Mouse (Mus musculus): Measurements from ENCODE around the gene Dock7. TPM values are rescaled to one million over a fixed set of nuclear protein-coding genes. Genes with fewer than 3 reads are reported as not detected.

Gene Dock7
- total and polyA plus RNA-seq, 2 experiments from 2014 or later: 36.8 to 82.3 TPM

- Histone ChIP-seq H3K4me2 (ENCODE audit: low read depth, low read length, poor library complexity, severe bottlenecking) (no peak overlapping the region), H3K9ac (replicated peaks; ENCODE audit: low read length, poor library complexity, severe bottlenecking) (no peak overlapping the region), H3K27me3 (ENCODE audit: insufficient read depth, low read length) (no peaks in the 10 kb centered on the region), H3K4me3 (ENCODE audit: low read depth, low read length) (no peak overlapping the region), H3K4me1 (ENCODE audit: insufficient read depth, low read length) (no peaks in the 10 kb centered on the region), H3K36me3 (ENCODE audit: insufficient read depth, low read length) (no peaks in the 10 kb centered on the region), H3K9me3 (ENCODE audit: low read length) (no peaks in the 10 kb centered on the region), H3K27ac (ENCODE audit: low read depth, low read length) (no peak overlapping the region)
- TF ChIP-seq CTCF (IDR thresholded peaks at IDR 0.05): no peak
- ATAC-seq (ENCODE audit: low FRiP score) (no peak), DNase-seq (ENCODE audit: low spot score) (no peak)
- 3% methylated on average over 3 of the region's 3 CpGs for WGBS
Measured at GRCm38 (mm10) chr4:99160414-99160813, 39.7 kb upstream of the Dock7 start.

- no peaks in the 10 kb centered on the region for H3K4me1 ChIP-seq (ENCODE audit: insufficient read depth, low read length)
- H3K27me3 ChIP-seq (ENCODE audit: insufficient read depth, low read length): no peaks in the 10 kb centered on the region
- no peak overlapping the region for H3K9ac ChIP-seq (replicated peaks; ENCODE audit: low read length, poor library complexity, severe bottlenecking)
- H3K36me3 ChIP-seq (ENCODE audit: insufficient read depth, low read length): no peaks in the 10 kb centered on the region
- no peak overlapping the region for H3K27ac ChIP-seq (ENCODE audit: low read depth, low read length)
- no peak for TF ChIP-seq CTCF (IDR thresholded peaks at IDR 0.05)
- no peak overlapping the region for H3K4me3 ChIP-seq (ENCODE audit: low read depth, low read length)
- no peaks in the 10 kb centered on the region for H3K9me3 ChIP-seq (ENCODE audit: low read length)
- 92% methylated on average over 5 of the region's 5 CpGs for WGBS
- no peak overlapping the region for H3K4me2 ChIP-seq (ENCODE audit: low read depth, low read length, poor library complexity, severe bottlenecking)
- DNase-seq (ENCODE audit: low spot score) (no peak), ATAC-seq (ENCODE audit: low FRiP score) (no peak)
Measured at GRCm38 (mm10) chr4:99158495-99158894, 37.8 kb upstream of the Dock7 start.

GRCm38 (mm10) chr4:99156641-99157307, 36.1 kb upstream of the Dock7 start:
- H3K4me1 ChIP-seq (ENCODE audit: insufficient read depth, low read length): no peaks in the 10 kb centered on the region
- no peaks in the 10 kb centered on the region for H3K9me3 ChIP-seq (ENCODE audit: low read length)
- ATAC-seq (ENCODE audit: low FRiP score): no peak
- H3K27ac ChIP-seq (ENCODE audit: low read depth, low read length): no peak overlapping the region
- TF ChIP-seq CTCF (IDR thresholded peaks at IDR 0.05): no peak
- H3K27me3 ChIP-seq (ENCODE audit: insufficient read depth, low read length): no peaks in the 10 kb centered on the region
- DNase-seq (ENCODE audit: low spot score): no peak
- no peak overlapping the region for H3K4me3 ChIP-seq (ENCODE audit: low read depth, low read length)
- H3K4me2 ChIP-seq (ENCODE audit: low read depth, low read length, poor library complexity, severe bottlenecking): no peak overlapping the region
- H3K36me3 ChIP-seq (ENCODE audit: insufficient read depth, low read length): no peaks in the 10 kb centered on the region
- 65% methylated on average over 11 of the region's 11 CpGs for WGBS
- H3K9ac ChIP-seq (replicated peaks; ENCODE audit: low read length, poor library complexity, severe bottlenecking): no peak overlapping the region

- H3K4me2 ChIP-seq (ENCODE audit: low read depth, low read length, poor library complexity, severe bottlenecking): no peak overlapping the region
- DNase-seq (ENCODE audit: low spot score): no peak
- H3K4me3 ChIP-seq (ENCODE audit: low read depth, low read length): no peak overlapping the region
- no peak for TF ChIP-seq CTCF (IDR thresholded peaks at IDR 0.05)
- no peaks in the 10 kb centered on the region for H3K4me1 ChIP-seq (ENCODE audit: insufficient read depth, low read length)
- H3K9me3 ChIP-seq (ENCODE audit: low read length): no peaks in the 10 kb centered on the region
- H3K9ac ChIP-seq (replicated peaks; ENCODE audit: low read length, poor library complexity, severe bottlenecking): no peak overlapping the region
- 60% methylated on average over 4 of the region's 4 CpGs for WGBS
- H3K27me3 ChIP-seq (ENCODE audit: insufficient read depth, low read length): no peaks in the 10 kb centered on the region
- H3K27ac ChIP-seq (ENCODE audit: low read depth, low read length): no peak overlapping the region
- H3K36me3 ChIP-seq (ENCODE audit: insufficient read depth, low read length): no peaks in the 10 kb centered on the region
- ATAC-seq (ENCODE audit: low FRiP score): no peak
Measured at GRCm38 (mm10) chr4:99151885-99152558, 31.3 kb upstream of the Dock7 start.

- no peaks in the 10 kb centered on the region for H3K9me3 ChIP-seq (ENCODE audit: low read length)
- H3K4me1 ChIP-seq (ENCODE audit: insufficient read depth, low read length): no peaks in the 10 kb centered on the region
- DNase-seq (ENCODE audit: low spot score) (no peak), ATAC-seq (ENCODE audit: low FRiP score) (no peak)
- H3K9ac ChIP-seq (replicated peaks; ENCODE audit: low read length, poor library complexity, severe bottlenecking): no peak overlapping the region
- H3K36me3 ChIP-seq (ENCODE audit: insufficient read depth, low read length): no peaks in the 10 kb centered on the region
- H3K27me3 ChIP-seq (ENCODE audit: insufficient read depth, low read length): no peaks in the 10 kb centered on the region
- H3K27ac ChIP-seq (ENCODE audit: low read depth, low read length): no peak overlapping the region
- H3K4me3 ChIP-seq (ENCODE audit: low read depth, low read length): no peak overlapping the region
- H3K4me2 ChIP-seq (ENCODE audit: low read depth, low read length, poor library complexity, severe bottlenecking): no peak overlapping the region
- 98% methylated on average over 4 of the region's 4 CpGs for WGBS
- no peak for TF ChIP-seq CTCF (IDR thresholded peaks at IDR 0.05)
Measured at GRCm38 (mm10) chr4:99151434-99151833, 30.7 kb upstream of the Dock7 start.

- WGBS: 89% methylated on average over 7 of the region's 7 CpGs
- H3K4me1 ChIP-seq (ENCODE audit: insufficient read depth, low read length): no peaks in the 10 kb centered on the region
Measured at GRCm38 (mm10) chr4:99143323-99143722, 22.6 kb upstream of the Dock7 start.

More at GRCm38 (mm10) chr4:99143323-99143722, 22.6 kb upstream of the Dock7 start:
- TF ChIP-seq CTCF (IDR thresholded peaks at IDR 0.05): no peak
- ATAC-seq (ENCODE audit: low FRiP score): no peak
- Histone ChIP-seq H3K9me3 (ENCODE audit: low read length) (no peaks in the 10 kb centered on the region), H3K36me3 (ENCODE audit: insufficient read depth, low read length) (no peaks in the 10 kb centered on the region), H3K9ac (replicated peaks; ENCODE audit: low read length, poor library complexity, severe bottlenecking) (no peak overlapping the region), H3K4me2 (ENCODE audit: low read depth, low read length, poor library complexity, severe bottlenecking) (no peak overlapping the region), H3K4me3 (ENCODE audit: low read depth, low read length) (no peak overlapping the region), H3K27ac (ENCODE audit: low read depth, low read length) (no peak overlapping the region), H3K27me3 (ENCODE audit: insufficient read depth, low read length) (no peaks in the 10 kb centered on the region)
- DNase-seq (ENCODE audit: low spot score): no peak

All from midbrain, postnatal 0 days (tissue).